Mouse (Mus musculus): ENCODE measurements around the gene Sag. TPM values are rescaled to one million over a fixed set of nuclear protein-coding genes. Genes with fewer than 3 reads are reported as not detected.

The Sag gene
- total RNA-seq, 2 experiments from 2014 or later = 1.3 to 2.5 TPM

DNA sequence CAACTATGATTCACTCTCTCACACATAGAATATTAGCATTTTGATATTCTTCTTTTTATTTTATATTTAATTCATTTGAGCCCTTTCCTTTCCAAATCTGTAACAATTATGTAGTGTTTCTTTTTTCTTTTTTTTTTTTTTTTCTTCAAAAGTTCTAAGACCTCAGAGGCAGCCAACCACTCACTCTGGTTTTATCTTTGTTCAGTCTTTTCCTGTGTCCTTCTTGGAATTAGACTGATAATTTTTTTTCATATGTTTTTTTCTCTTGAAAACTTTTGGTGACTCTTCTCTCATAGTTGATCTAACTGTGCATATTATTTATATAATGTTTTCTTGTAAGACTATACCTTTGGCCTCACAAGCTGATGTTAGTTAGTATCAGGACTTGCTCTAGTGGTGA, 79.1 kb downstream of the Sag start:
- DNase-seq (ENCODE audit: extremely low spot score in 1 of 2, low spot score in 1 of 2) = no peak

DNA sequence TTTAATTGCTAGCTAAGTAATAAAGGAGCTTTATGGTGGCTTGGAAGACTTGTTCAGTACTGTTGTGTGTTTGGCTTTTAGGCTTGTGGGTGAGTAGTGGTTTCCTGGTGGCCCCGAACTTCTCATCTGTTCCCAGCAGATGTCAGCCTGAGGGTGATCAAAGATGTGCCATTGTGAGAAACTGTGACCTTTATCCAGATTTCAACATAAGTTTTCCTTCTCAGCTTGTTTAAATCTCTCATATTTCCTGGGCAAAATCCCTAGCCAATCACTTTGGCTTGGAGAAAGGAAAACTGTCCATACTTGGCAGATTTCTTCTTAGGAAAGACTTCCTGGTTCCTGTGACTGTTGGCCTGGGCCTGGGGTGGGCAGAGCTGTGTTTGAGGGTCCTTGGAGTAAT, 87.5 kb downstream of the Sag start:
- no peak for DNase-seq (ENCODE audit: extremely low spot score in 1 of 2, low spot score in 1 of 2)

DNA sequence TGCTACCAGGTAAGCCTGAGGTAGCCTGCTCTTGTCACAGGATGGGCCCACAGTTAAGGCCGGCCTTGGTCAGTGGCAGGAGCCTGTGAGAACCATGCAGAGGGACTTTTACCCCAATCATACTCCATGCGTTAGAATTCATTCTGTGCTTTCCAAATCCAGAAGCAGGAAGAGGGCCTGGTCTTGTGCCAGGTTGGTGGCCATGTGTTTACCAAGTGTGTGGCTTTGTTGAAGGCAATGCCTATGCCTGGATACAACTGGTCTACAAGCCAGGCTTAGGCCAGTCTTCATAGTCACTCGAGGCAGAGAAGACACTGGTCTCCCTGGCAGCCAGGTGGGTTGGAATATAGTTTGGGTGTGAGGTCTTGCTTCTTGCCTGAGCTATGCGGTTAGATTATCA, 88.2 kb downstream of the Sag start:
- DNase-seq (ENCODE audit: extremely low spot score in 1 of 2, low spot score in 1 of 2) = no peak

DNA sequence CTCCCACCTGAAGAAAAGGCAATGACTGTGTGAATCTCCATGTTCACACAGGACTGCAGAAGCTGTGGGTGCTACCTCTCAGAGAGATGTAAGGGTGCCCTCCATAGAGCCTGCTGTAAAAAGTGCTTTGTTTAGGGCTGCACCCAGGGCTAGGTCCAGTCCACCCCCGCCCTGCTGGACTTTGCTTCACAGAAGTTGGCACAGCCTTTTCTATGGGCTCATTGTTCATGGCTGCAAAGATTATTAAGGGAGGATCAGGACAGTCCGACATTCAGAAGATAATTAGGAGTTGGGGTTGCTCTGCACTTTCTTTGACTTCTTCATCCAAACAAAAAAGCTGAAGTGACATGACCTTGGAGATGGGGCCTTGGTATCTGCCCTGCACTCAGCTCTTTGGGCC, 89.0 kb downstream of the Sag start:
- DNase-seq (ENCODE audit: extremely low spot score in 1 of 2, low spot score in 1 of 2) = no peak

DNA sequence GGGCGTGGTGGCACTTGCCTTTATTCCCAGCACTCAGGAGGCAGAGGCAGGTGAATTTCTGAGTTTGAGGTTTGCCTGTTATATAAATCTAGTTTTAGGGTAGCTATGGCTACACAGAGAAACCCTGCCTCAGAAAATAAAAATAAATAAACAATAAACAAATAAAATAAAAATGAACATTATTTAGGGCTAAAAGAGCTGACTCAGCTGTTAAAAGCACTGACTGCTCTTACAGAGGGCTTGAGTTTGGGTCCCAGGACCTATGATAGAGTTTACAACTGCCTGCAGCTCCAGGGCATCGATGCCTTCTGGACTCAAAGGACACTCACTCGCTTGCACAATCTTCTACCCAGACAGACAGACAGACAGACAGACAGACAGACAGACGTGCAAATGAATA, 89.9 kb downstream of the Sag start:
- DNase-seq (ENCODE audit: extremely low spot score in 1 of 2, low spot score in 1 of 2) = no peak

Other genes starting within 250 kb of the Sag start
- gene Ngef, start 229.8 kb upstream of the Sag start, total RNA-seq (2021) = 100 to 1,000 TPM in 1 of 2 experiments, 10 to 100 TPM in 1; 99.8 to 100 TPM
- gene Inpp5d, start 183.4 kb upstream of the Sag start, total RNA-seq (2021) = 10 to 100 TPM; 13.4 to 13.8 TPM
- 10 to 100 TPM; 51.5 to 70.2 TPM for gene Atg16l1, start 47.8 kb upstream of the Sag start, total RNA-seq (2021)
- gene Dgkd, start 49.6 kb downstream of the Sag start, total RNA-seq (2021) = 100 to 1,000 TPM; 105 to 129 TPM
- gene Usp40, start 204.9 kb downstream of the Sag start, total RNA-seq (2021) = 10 to 100 TPM; 18.0 to 24.6 TPM